In the genomic region with DNA sequence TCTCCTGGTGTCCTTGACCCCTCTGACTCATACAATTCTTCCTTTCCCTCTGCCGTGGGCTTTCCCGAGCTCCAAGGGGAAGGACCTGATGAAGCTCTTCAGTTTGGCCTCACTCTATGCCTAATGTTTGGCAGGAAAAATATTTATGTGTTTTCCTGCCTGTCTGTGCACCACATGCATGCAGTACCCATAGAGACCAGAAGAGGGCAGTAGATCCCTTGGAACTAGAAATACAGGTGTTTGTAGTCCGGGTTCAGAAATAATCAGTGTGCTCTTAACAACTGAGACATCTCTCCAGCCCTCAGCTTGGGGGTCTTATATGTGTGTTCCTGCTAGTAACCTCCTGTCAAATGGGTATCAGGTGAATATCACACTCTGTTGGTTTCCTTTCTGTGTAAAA, we compare ENCODE assay signal across 9 mouse cellular contexts. TPM values are rescaled to one million over a fixed set of nuclear protein-coding genes. Genes with fewer than 3 reads are reported as not detected.
A peak's percentile ranks its signal among the peaks of the same experiment; 100 is the strongest.
DNase-seq lines count a peak whose midpoint lies in the region; ATAC-seq and TF ChIP-seq lines count a peak whose summit lies in the region.
"Had no signal": no experiment of that assay in that cellular context is flagged by ENCODE, and none has a peak within 500 bp of the region (broad histone marks: within the 10 kb centered on the region; RNA-seq: fewer than 3 reads in every experiment).

No protein-coding gene starts in this region.

- H3K4me2 ChIP-seq in embryonic facial prominence, embryonic 14.5 days (ENCODE audit: low read depth, low read length), result no peak overlapping the region
- no peak overlapping the region for H3K4me2 ChIP-seq in lung, embryonic 14.5 days
- H3K4me2 ChIP-seq: limb, embryonic 12.5 days had no signal

- peaks cover 2% of the 10 kb centered on the region; the same call in 1 of the 2 replicates for H3K4me1 ChIP-seq in embryonic facial prominence, embryonic 14.5 days (ENCODE audit: control insufficient read depth, insufficient read depth, low read length)
- no peaks in the 10 kb centered on the region; the same call in 1 of the 2 replicates for H3K4me1 ChIP-seq in lung, embryonic 14.5 days (ENCODE audit: insufficient read depth)

- 10% methylated on average over 3 of the region's 3 CpGs for WGBS in embryonic facial prominence, embryonic 14.5 days
- 10% methylated on average over 3 of the region's 3 CpGs for WGBS in lung, embryonic 14.5 days

- no peak overlapping the region for H3K4me3 ChIP-seq in embryonic facial prominence, embryonic 14.5 days (ENCODE audit: low read depth, low read length)
- H3K4me3 ChIP-seq in lung, embryonic 14.5 days (ENCODE audit: low read depth, low read length), result no peak overlapping the region
- H3K4me3 ChIP-seq: limb, embryonic 12.5 days had no signal

- ATAC-seq in CD4-positive, CD25-positive, alpha-beta regulatory T cell, adult 4 months, result no peak
- ATAC-seq in embryonic facial prominence, embryonic 14.5 days (ENCODE audit: low read depth), result no peak
- no peak for ATAC-seq in lung, embryonic 14.5 days (ENCODE audit: insufficient read depth)

- no peak overlapping the region for H3K27ac ChIP-seq in embryonic facial prominence, embryonic 14.5 days (replicated peaks; ENCODE audit: low read depth, low read length)
- H3K27ac ChIP-seq in lung, embryonic 14.5 days (ENCODE audit: low read depth), result no peak overlapping the region
- H3K27ac ChIP-seq: limb, embryonic 12.5 days had no signal

- peak; percentile 95 for TF ChIP-seq CTCF in lung, embryonic 14.5 days (IDR thresholded peaks at IDR 0.05; ENCODE audit: low read depth)

- H3K36me3 ChIP-seq in embryonic facial prominence, embryonic 14.5 days (ENCODE audit: control insufficient read depth, insufficient read depth, low read length), result no peaks in the 10 kb centered on the region
- H3K36me3 ChIP-seq in lung, embryonic 14.5 days (ENCODE audit: insufficient read depth), result no peaks in the 10 kb centered on the region
- H3K36me3 ChIP-seq: limb, embryonic 12.5 days had no signal

- H3K9ac ChIP-seq in embryonic facial prominence, embryonic 14.5 days (ENCODE audit: low read depth, low read length), result no peak overlapping the region
- no peak overlapping the region for H3K9ac ChIP-seq in lung, embryonic 14.5 days
- H3K9ac ChIP-seq: limb, embryonic 12.5 days had no signal

- no peaks in the 10 kb centered on the region for H3K27me3 ChIP-seq in embryonic facial prominence, embryonic 14.5 days (replicated peaks; ENCODE audit: control insufficient read depth, insufficient read depth, low read length)
- H3K27me3 ChIP-seq in lung, embryonic 14.5 days (ENCODE audit: insufficient read depth, low read length), result no peaks in the 10 kb centered on the region
- H3K27me3 ChIP-seq: limb, embryonic 12.5 days had no signal

- peak; percentile 89 for DNase-seq in CD4-positive, CD25-positive, alpha-beta regulatory T cell, adult 2 months (ENCODE audit: low read depth, low spot score)
- DNase-seq in 416B (ENCODE audit: low read depth), result peak; percentile 84
- DNase-seq in adrenal gland, postnatal 25 days, result peak; percentile 60
- peak; percentile 77 for DNase-seq in embryonic facial prominence, embryonic 14.5 days (ENCODE audit: low spot score)
- DNase-seq in kidney, postnatal 4 days, result peak; percentile 84 to 87
- DNase-seq in lung, embryonic 14.5 days, result peak; percentile 91
- peak; percentile 43 for DNase-seq in skeletal muscle tissue, adult 2 months (ENCODE audit: low read depth, low spot score)

- H3K9me3 ChIP-seq in embryonic facial prominence, embryonic 14.5 days (ENCODE audit: control insufficient read depth, low read length), result no peaks in the 10 kb centered on the region
- H3K9me3 ChIP-seq in lung, embryonic 14.5 days (ENCODE audit: low read depth, low read length), result no peaks in the 10 kb centered on the region
- H3K9me3 ChIP-seq: limb, embryonic 12.5 days had no signal

RNA-seq across cellular contexts. Expression of a gene that starts 4.1 kb away (rescaled TPM):
- polyA plus RNA-seq in CD4-positive, CD25-positive, alpha-beta regulatory T cell, adult 4 months (2017; shearing (Covaris generic)), result 1 to 10 TPM; 4.4 to 7.7 TPM
- 23.3 and 26.7 TPM in 2 replicates for total RNA-seq in adrenal gland, postnatal 25 days (2021)
- polyA plus RNA-seq in embryonic facial prominence, embryonic 14.5 days (2014; fragmentation: Nextera tagmentation; extraction: Ambion mirVana), result 29.8 and 36.2 TPM in 2 replicates
- 44.4 and 46.5 TPM in 2 replicates for polyA plus RNA-seq in lung, embryonic 14.5 days (2014; fragmentation: Nextera tagmentation; extraction: Ambion mirVana)

RNA-seq across cellular contexts. Expression of a gene that starts 18.5 kb away (rescaled TPM):
- polyA plus RNA-seq in CD4-positive, CD25-positive, alpha-beta regulatory T cell, adult 4 months (2017; shearing (Covaris generic)), result 10 to 100 TPM; 47.0 to 64.1 TPM
- total RNA-seq in adrenal gland, postnatal 25 days (2021), result 17.1 and 29.9 TPM in 2 replicates
- 19.0 and 24.1 TPM in 2 replicates for polyA plus RNA-seq in embryonic facial prominence, embryonic 14.5 days (2014; fragmentation: Nextera tagmentation; extraction: Ambion mirVana)
- 15.1 and 17.6 TPM in 2 replicates for polyA plus RNA-seq in lung, embryonic 14.5 days (2014; fragmentation: Nextera tagmentation; extraction: Ambion mirVana)

RNA-seq across cellular contexts. Expression of a gene that starts 37.8 kb away (rescaled TPM):
- polyA plus RNA-seq in CD4-positive, CD25-positive, alpha-beta regulatory T cell, adult 4 months (2017; shearing (Covaris generic)), result 10 to 100 TPM; 84.3 to 85.7 TPM
- 23.0 and 25.4 TPM in 2 replicates for total RNA-seq in adrenal gland, postnatal 25 days (2021)
- 37.0 and 40.6 TPM in 2 replicates for polyA plus RNA-seq in embryonic facial prominence, embryonic 14.5 days (2014; fragmentation: Nextera tagmentation; extraction: Ambion mirVana)
- 43.0 and 47.9 TPM in 2 replicates for polyA plus RNA-seq in lung, embryonic 14.5 days (2014; fragmentation: Nextera tagmentation; extraction: Ambion mirVana)

RNA-seq across cellular contexts. Expression of a gene that starts 45.3 kb away (rescaled TPM):
- not detected for polyA plus RNA-seq in CD4-positive, CD25-positive, alpha-beta regulatory T cell, adult 4 months (2017; shearing (Covaris generic))
- 1.5 and 1.8 TPM in 2 replicates for total RNA-seq in adrenal gland, postnatal 25 days (2021)
- polyA plus RNA-seq in embryonic facial prominence, embryonic 14.5 days (2014; fragmentation: Nextera tagmentation; extraction: Ambion mirVana), result 0.31 and 0.85 TPM in 2 replicates
- 0.28 and 0.65 TPM in 2 replicates for polyA plus RNA-seq in lung, embryonic 14.5 days (2014; fragmentation: Nextera tagmentation; extraction: Ambion mirVana)

RNA-seq across cellular contexts. Expression of a gene that starts 45.8 kb away (rescaled TPM):
- polyA plus RNA-seq in CD4-positive, CD25-positive, alpha-beta regulatory T cell, adult 4 months (2017; shearing (Covaris generic)), result under 1 TPM; 0.43 to 0.87 TPM
- 5.5 and 7.1 TPM in 2 replicates for total RNA-seq in adrenal gland, postnatal 25 days (2021)
- 5.7 and 6.0 TPM in 2 replicates for polyA plus RNA-seq in embryonic facial prominence, embryonic 14.5 days (2014; fragmentation: Nextera tagmentation; extraction: Ambion mirVana)
- polyA plus RNA-seq in lung, embryonic 14.5 days (2014; fragmentation: Nextera tagmentation; extraction: Ambion mirVana), result 4.9 and 5.8 TPM in 2 replicates
